Mouse (Mus musculus) gastrocnemius, postnatal 10 days (tissue): Measurements from ENCODE around the gene Top2b. TPM values are rescaled to one million over a fixed set of nuclear protein-coding genes. Genes with fewer than 3 reads are reported as not detected.
A peak's percentile ranks its signal among the peaks of the same experiment; 100 is the strongest.

Source experiments
- DNase-seq: peaks from one replicate; pipeline ENCODE4 v3.0.0; 2021; ENCODE audit warnings: mixed read lengths
- total RNA-seq, 2 experiments: library from RNA; stranded (reverse); gene quantifications; 2 replicates each; pipeline ENCODE4 v1.2.3; 2021

The Top2b gene
- total RNA-seq, 2 experiments from 2014 or later: 59.2 to 73.7 TPM

GRCm38 (mm10) chr14:16414163-16414562 is 49.2 kb downstream of the Top2b start:
- DNase-seq: no peak

GRCm38 (mm10) chr14:16427569-16427968 is 62.6 kb downstream of the Top2b start:
- no peak for DNase-seq

GRCm38 (mm10) chr14:16431941-16432499 is 67.0 kb downstream of the Top2b start:
- DNase-seq: no peak

- DNase-seq: no peak
These were observed 67.6 kb downstream of the Top2b start for GRCm38 (mm10) chr14:16432550-16432949.

- no peak for DNase-seq
These were observed 68.2 kb downstream of the Top2b start for GRCm38 (mm10) chr14:16433206-16433605.

- peak; percentile 47 for DNase-seq
These were observed 69.6 kb downstream of the Top2b start for GRCm38 (mm10) chr14:16434396-16435171.

- no peak for DNase-seq
These were observed 72.4 kb downstream of the Top2b start for GRCm38 (mm10) chr14:16437386-16437785.

- no peak for DNase-seq
These were observed 74.6 kb downstream of the Top2b start for GRCm38 (mm10) chr14:16439385-16440126.

GRCm38 (mm10) chr14:16444859-16445258 is 79.9 kb downstream of the Top2b start:
- no peak for DNase-seq

GRCm38 (mm10) chr14:16447587-16447986 is 82.6 kb downstream of the Top2b start:
- no peak for DNase-seq

- DNase-seq: no peak
These were observed 83.4 kb downstream of the Top2b start for GRCm38 (mm10) chr14:16448269-16448987.

GRCm38 (mm10) chr14:16478606-16479323 is 113.8 kb downstream of the Top2b start:
- DNase-seq: no peak

GRCm38 (mm10) chr14:16479521-16479920 is 114.5 kb downstream of the Top2b start:
- DNase-seq: no peak

- DNase-seq: no peak
These were observed 115.6 kb downstream of the Top2b start for GRCm38 (mm10) chr14:16480621-16481020.

- no peak for DNase-seq
These were observed 118.8 kb downstream of the Top2b start for GRCm38 (mm10) chr14:16483656-16484380.

Other genes starting within 250 kb of the Top2b start
- gene Ngly1, start 115.9 kb upstream of the Top2b start, total RNA-seq: 10 to 100 TPM; 44.2 to 46.2 TPM
- gene Oxsm, start 115.4 kb upstream of the Top2b start, total RNA-seq: 10 to 100 TPM; 11.0 to 11.8 TPM